In the genomic region with DNA sequence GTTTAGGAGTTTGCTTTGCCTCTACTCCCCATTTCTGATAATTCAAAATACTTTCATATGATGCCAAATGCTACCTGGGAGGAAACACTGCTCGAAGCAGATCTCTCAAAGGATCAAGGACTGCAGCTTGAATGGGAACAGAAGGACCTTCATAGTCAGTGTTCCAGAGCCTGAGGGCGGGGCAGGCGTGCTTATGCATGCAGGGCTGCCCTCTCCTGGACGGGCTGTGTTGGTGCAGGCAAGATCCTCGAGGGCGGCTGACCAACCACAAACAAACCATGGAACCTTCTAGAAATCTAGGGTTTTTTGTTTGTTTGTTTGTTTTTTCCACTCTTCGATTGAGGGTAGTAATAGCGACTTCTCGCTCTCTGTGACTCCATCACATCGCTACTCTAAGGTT, we compare ENCODE assay signal across 8 mouse cellular contexts. TPM values are rescaled to one million over a fixed set of nuclear protein-coding genes. Genes with fewer than 3 reads are reported as not detected.
DNase-seq lines count a peak whose midpoint lies in the region; ATAC-seq and TF ChIP-seq lines count a peak whose summit lies in the region.

No protein-coding gene starts in this region.

- no peak overlapping the region for H3K9ac ChIP-seq in heart, embryonic 15.5 days

- peak overlapping the region; percentile 4; the same call in 1 of the 2 replicates for H3K4me2 ChIP-seq in heart, embryonic 15.5 days

- H3K36me3 ChIP-seq in E14TG2a.4 (ENCODE audit: insufficient read depth, low read length) = no peaks in the 10 kb centered on the region
- H3K36me3 ChIP-seq in heart, embryonic 15.5 days = no peaks in the 10 kb centered on the region

- ATAC-seq in heart, embryonic 15.5 days (replicated peaks; ENCODE audit: insufficient number of reproducible peaks, insufficient read depth, low FRiP score, low read depth) = 0 out of 2 replicates have a peak, but pooled peaks have one; percentile 66

- peaks cover 14% of the 10 kb centered on the region for H3K4me1 ChIP-seq in E14TG2a.4 (replicated peaks; ENCODE audit: low read depth, low read length)
- peaks cover 6% of the 10 kb centered on the region for H3K4me1 ChIP-seq in heart, embryonic 15.5 days (replicated peaks)

- TF ChIP-seq CTCF in E14TG2a.4 (conservative IDR thresholded peaks at IDR 0.05; ENCODE audit: low read length) = peak; percentile 66

- peak; percentile 72 for DNase-seq in adrenal gland, adult 8-10 months
- DNase-seq in embryo, embryonic 9.5 days (ENCODE audit: extremely low spot score) = peak; percentile 53
- peak; percentile 39 to 83 for DNase-seq in layer of hippocampus, adult 18-20 months (ENCODE audit: low spot score in 2 of 2)
- peak; percentile 84 for DNase-seq in lung, postnatal 14 days
- DNase-seq in skeletal muscle tissue, adult 2 months (ENCODE audit: low read depth, low spot score) = peak; percentile 62
- DNase-seq in yolk sac, embryonic 10.5 days (ENCODE audit: low spot score) = peak; percentile 46

- no peak overlapping the region for H3K27ac ChIP-seq in heart, embryonic 15.5 days

- no peaks in the 10 kb centered on the region for H3K9me3 ChIP-seq in E14TG2a.4 (ENCODE audit: low read length)
- no peaks in the 10 kb centered on the region for H3K9me3 ChIP-seq in heart, embryonic 15.5 days (replicated peaks)

- H3K27me3 ChIP-seq in E14TG2a.4 (ENCODE audit: insufficient read depth, low read length) = peaks cover 18% of the 10 kb centered on the region
- H3K27me3 ChIP-seq in heart, embryonic 15.5 days = no peaks in the 10 kb centered on the region

- WGBS in heart, embryonic 15.5 days = 42% methylated on average over 10 of the region's 10 CpGs

- H3K4me3 ChIP-seq in E14TG2a.4 (replicated peaks; ENCODE audit: low read length) = no peak overlapping the region
- H3K4me3 ChIP-seq in heart, embryonic 15.5 days = no peak overlapping the region

RNA-seq across cellular contexts. Expression of a gene that starts 32.0 kb away (rescaled TPM):
- 10 to 100 TPM; 23.9 to 28.2 (median 25.3) TPM for total RNA-seq in adrenal gland, adult 8-10 months (2022)
- 0.94 and 2.2 TPM in 2 replicates for polyA plus RNA-seq in heart, embryonic 15.5 days (2015; fragmentation: Nextera tagmentation; extraction: Ambion mirVana)
- under 1 TPM in 1 of 2 experiments, not detected in 1; 0.13 TPM for total RNA-seq in layer of hippocampus, adult 18-20 months (2021)

Comparison
In these comparisons a context has a peak if more than half of its experiments do, and no peak if none do; other contexts are left out.
1. RNA of a gene that starts 32.0 kb away (total RNA-seq): 23.9 to 28.2 TPM in adrenal gland, adult 8-10 months; 0.13 TPM in layer of hippocampus, adult 18-20 months; every median in the first group is over 10 times any median in the second.
2. Peak in every context shown above with its lines, with median percentiles within 50 percentile points of each other: DNase-seq.